Mouse (Mus musculus) neural tube, embryonic 11.5 days (tissue): ENCODE results near the gene Blnk. TPM values are rescaled to one million over a fixed set of nuclear protein-coding genes. Genes with fewer than 3 reads are reported as not detected.

Source experiments
- ATAC-seq: fragments of 200-750 bp; cut with Nextera tagmentation; 2 replicates; pipeline ENCODE4 v1.8.0; 2017; ENCODE audit warnings: moderate number of reproducible peaks, mild to moderate bottlenecking, moderate TSS enrichment, moderate library complexity; ENCODE audit not compliant: insufficient read depth, low FRiP score, low TSS enrichment
- DNase-seq: peaks from one replicate; pipeline ENCODE4 v3.0.0-alpha.2; 2015; ENCODE audit warnings: low spot score
- H3K27ac ChIP-seq: fragments of 300-500 bp; sonication (generic); 2 replicates; pipeline ENCODE4 v1.5.1; 2014; ENCODE audit warnings: low read depth, mild to moderate bottlenecking, low read length
- H3K27me3 ChIP-seq: fragments of 300-500 bp; sonication (generic); 2 replicates; pipeline ENCODE4 v1.6.1; 2014; ENCODE audit warnings: mild to moderate bottlenecking, low read length, mixed read lengths; ENCODE audit not compliant: control insufficient read depth, insufficient read depth
- H3K36me3 ChIP-seq: fragments of 300-500 bp; sonication (generic); 2 replicates; pipeline ENCODE4 v1.6.1; 2014; ENCODE audit warnings: mild to moderate bottlenecking, low read length, moderate library complexity, mixed read lengths; ENCODE audit not compliant: control insufficient read depth, insufficient read depth
- H3K4me1 ChIP-seq: fragments of 300-500 bp; sonication (generic); 2 replicates; pipeline ENCODE4 v1.6.1; 2014; ENCODE audit warnings: low read length, mixed read lengths; ENCODE audit not compliant: control insufficient read depth, insufficient read depth
- H3K4me2 ChIP-seq: fragments of 300-500 bp; sonication (generic); 2 replicates; pipeline ENCODE4 v1.6.1; 2014; ENCODE audit warnings: low read depth, mild to moderate bottlenecking, moderate library complexity
- H3K4me3 ChIP-seq: fragments of 300-500 bp; sonication (generic); 2 replicates; pipeline ENCODE4 v1.5.1; 2014; ENCODE audit warnings: low read depth, low read length
- H3K9ac ChIP-seq: fragments of 300-500 bp; sonication (generic); 2 replicates; pipeline ENCODE4 v1.6.1; 2014; ENCODE audit warnings: mild to moderate bottlenecking, low read length
- H3K9me3 ChIP-seq: fragments of 300-500 bp; sonication (generic); 2 replicates; pipeline ENCODE4 v1.6.1; 2016; ENCODE audit warnings: low read length; ENCODE audit not compliant: control insufficient read depth
- WGBS: fragments of 180-500 bp; shearing (Covaris S2); extraction: QIAGEN DNeasy Blood & Tissue Kit; methylation state at CpG from one replicate; pipeline ENCODE4 v1.1.7; 2014; 5-methylcytosine and 5-hydroxymethylcytosine counted together
- polyA plus RNA-seq: library from polyadenylated mRNA; unstranded; fragments of >200 nt; fragmentation: Nextera tagmentation; extraction: Ambion mirVana; gene quantifications from 2 replicates; pipeline ENCODE4 v1.2.1, GENCODE M21; 2014

Blnk gene
- polyA plus RNA-seq = 0.45 and 0.70 TPM in 2 replicates

DNA sequence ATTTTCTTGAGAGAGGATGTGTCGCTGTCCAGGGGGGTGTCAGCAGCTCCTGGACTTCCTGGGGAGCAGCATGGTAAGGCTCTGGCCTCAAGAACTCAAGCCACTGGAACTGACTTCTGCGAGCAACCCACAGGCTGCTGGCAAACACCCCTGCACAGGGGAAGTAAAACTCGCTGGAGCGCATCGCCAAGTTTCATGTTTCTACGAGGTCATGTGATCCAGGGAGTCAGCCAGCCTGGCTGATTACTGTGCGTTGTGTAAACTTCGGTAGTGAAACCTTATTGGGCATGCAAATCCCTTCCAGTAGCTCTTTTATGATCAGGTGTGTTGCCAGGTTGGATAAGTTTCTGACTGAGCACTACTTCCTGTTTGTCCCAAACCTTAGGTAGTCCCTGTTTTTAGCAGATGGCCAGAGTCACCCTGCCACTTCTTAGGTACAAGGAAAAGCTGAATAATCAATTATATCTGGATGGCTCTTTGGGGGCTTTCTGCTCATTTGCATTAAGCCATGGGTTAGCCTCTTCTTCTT lies at the start of gene Blnk:
TSS of gene Blnk (minus strand) at position 479 of the 529 bp plus-strand sequence.
- ATAC-seq = no peak
- no peak for DNase-seq
- 50% methylated on average over 8 of the region's 8 CpGs for WGBS

GRCm38 (mm10) chr19:41039110-41039509 lies 44.8 kb upstream of the Blnk start:
- H3K4me3 ChIP-seq = no peak overlapping the region
- H3K27ac ChIP-seq = no peak overlapping the region
- no peaks in the 10 kb centered on the region for H3K27me3 ChIP-seq
- no peak for ATAC-seq
- no peak overlapping the region for H3K9ac ChIP-seq
- no peak for DNase-seq
- H3K9me3 ChIP-seq = no peaks in the 10 kb centered on the region; the same call in 1 of the 2 replicates
- 84% methylated on average over 7 of the region's 7 CpGs for WGBS
- H3K4me1 ChIP-seq = no peaks in the 10 kb centered on the region
- H3K4me2 ChIP-seq = no peak overlapping the region
- H3K36me3 ChIP-seq = no peaks in the 10 kb centered on the region

More for the DNA sequence above, at the start of gene Blnk:
- Histone ChIP-seq H3K36me3 (no peaks in the 10 kb centered on the region), H3K4me1 (no peaks in the 10 kb centered on the region), H3K4me2 (no peak within 1 kb of the TSS), H3K9ac (no peak within 1 kb of the TSS), H3K9me3 (no peaks in the 10 kb centered on the region), H3K27me3 (no peaks in the 10 kb centered on the region), H3K4me3 (no peak within 1 kb of the TSS), H3K27ac (no peak within 1 kb of the TSS)

GRCm38 (mm10) chr19:41035809-41036551 lies 41.6 kb upstream of the Blnk start:
- no peak overlapping the region for H3K27ac ChIP-seq
- no peaks in the 10 kb centered on the region for H3K4me1 ChIP-seq
- DNase-seq (no peak), ATAC-seq (no peak)
- no peaks in the 10 kb centered on the region for H3K9me3 ChIP-seq
- no peak overlapping the region for H3K4me2 ChIP-seq
- no peak overlapping the region for H3K9ac ChIP-seq
- H3K36me3 ChIP-seq = no peaks in the 10 kb centered on the region
- no peak overlapping the region for H3K4me3 ChIP-seq
- H3K27me3 ChIP-seq = no peaks in the 10 kb centered on the region
- WGBS = 90% methylated on average over 4 of the region's 4 CpGs

- no peak overlapping the region for H3K4me2 ChIP-seq
- H3K9me3 ChIP-seq = no peaks in the 10 kb centered on the region
- no peak overlapping the region for H3K27ac ChIP-seq
- H3K4me3 ChIP-seq = no peak overlapping the region
- H3K9ac ChIP-seq = no peak overlapping the region
- ATAC-seq (no peak), DNase-seq (no peak)
- no peaks in the 10 kb centered on the region for H3K27me3 ChIP-seq
- no peaks in the 10 kb centered on the region for H3K36me3 ChIP-seq
- WGBS = 81% methylated on average over 6 of the region's 6 CpGs
- H3K4me1 ChIP-seq = no peaks in the 10 kb centered on the region
Measured at GRCm38 (mm10) chr19:41031869-41032268, 37.5 kb upstream of the Blnk start.

DNA sequence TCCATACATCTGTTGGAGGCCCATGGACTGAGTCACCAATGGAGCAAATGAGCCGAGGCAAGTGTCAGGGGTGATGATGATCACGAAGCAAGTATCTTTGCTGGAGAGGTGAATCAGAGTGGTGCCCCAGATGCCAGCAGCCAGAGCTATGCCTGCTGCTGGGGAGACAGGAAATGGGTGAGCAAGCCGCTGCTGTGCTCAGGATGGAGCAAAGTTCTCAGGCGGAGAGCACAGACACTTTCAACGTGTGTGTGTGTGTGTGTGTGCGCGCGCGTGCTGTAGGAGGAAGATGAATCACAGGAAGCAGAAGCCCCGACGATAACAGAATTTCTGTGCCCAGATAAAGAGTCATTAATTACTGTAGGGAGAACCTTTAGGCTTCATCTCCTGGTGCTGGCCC lies 36.7 kb upstream of the Blnk start:
- Histone ChIP-seq H3K4me2 (no peak overlapping the region), H3K36me3 (no peaks in the 10 kb centered on the region), H3K4me1 (no peaks in the 10 kb centered on the region), H3K27ac (no peak overlapping the region), H3K9me3 (no peaks in the 10 kb centered on the region), H3K4me3 (no peak overlapping the region), H3K27me3 (no peaks in the 10 kb centered on the region), H3K9ac (no peak overlapping the region)
- WGBS = 76% methylated on average over 11 of the region's 11 CpGs
- no peak for ATAC-seq
- DNase-seq = no peak

GRCm38 (mm10) chr19:41030161-41030560 lies 35.8 kb upstream of the Blnk start:
- Histone ChIP-seq H3K4me1 (no peaks in the 10 kb centered on the region), H3K9ac (no peak overlapping the region), H3K36me3 (no peaks in the 10 kb centered on the region), H3K4me2 (no peak overlapping the region), H3K4me3 (no peak overlapping the region), H3K27me3 (no peaks in the 10 kb centered on the region), H3K27ac (no peak overlapping the region), H3K9me3 (no peaks in the 10 kb centered on the region)
- no peak for ATAC-seq
- DNase-seq = no peak
- 46% methylated on average over 6 of the region's 6 CpGs for WGBS

DNA sequence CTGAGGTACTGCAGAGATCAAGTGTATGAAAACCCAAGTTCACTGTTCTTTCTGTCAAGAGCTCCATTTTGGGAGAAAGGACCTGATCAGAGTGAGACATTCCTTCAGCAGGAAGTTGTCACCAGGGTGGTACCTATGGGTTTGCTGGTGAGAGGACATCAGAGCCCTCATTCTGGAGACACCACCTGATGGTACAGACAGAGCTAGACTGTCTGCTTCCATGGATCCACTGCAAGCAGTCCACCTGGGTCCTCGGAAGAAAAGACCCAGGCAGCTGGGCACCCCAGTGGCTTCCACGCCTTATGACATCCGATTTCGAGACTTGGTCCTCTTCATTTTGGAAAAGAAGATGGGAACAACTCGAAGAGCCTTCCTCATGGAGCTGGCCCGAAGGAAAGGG lies 34.9 kb upstream of the Blnk start, which contains the start of gene Dntt:
TSS of gene Dntt (plus strand) at position 57 of the 400 bp plus-strand sequence.
- H3K4me2 ChIP-seq = no peak within 1 kb of the TSS
- no peaks in the 10 kb centered on the region for H3K4me1 ChIP-seq
- WGBS = 86% methylated on average over 6 of the region's 6 CpGs
- DNase-seq (no peak), ATAC-seq (no peak)
- H3K9ac ChIP-seq = no peak within 1 kb of the TSS
- H3K9me3 ChIP-seq = no peaks in the 10 kb centered on the region
- H3K27me3 ChIP-seq = no peaks in the 10 kb centered on the region
- no peak within 1 kb of the TSS for H3K4me3 ChIP-seq
- H3K27ac ChIP-seq = no peak within 1 kb of the TSS
- no peaks in the 10 kb centered on the region for H3K36me3 ChIP-seq

- Histone ChIP-seq H3K4me3 (no peak overlapping the region), H3K4me1 (no peaks in the 10 kb centered on the region), H3K27ac (no peak overlapping the region), H3K36me3 (no peaks in the 10 kb centered on the region), H3K27me3 (no peaks in the 10 kb centered on the region), H3K4me2 (no peak overlapping the region), H3K9ac (no peak overlapping the region), H3K9me3 (no peaks in the 10 kb centered on the region)
- no peak for DNase-seq
- no peak for ATAC-seq
- WGBS = 94% methylated on average over 9 of the region's 9 CpGs
Measured at GRCm38 (mm10) chr19:41027601-41028000, 33.3 kb upstream of the Blnk start.

- Histone ChIP-seq H3K4me2 (no peak overlapping the region), H3K4me3 (no peak overlapping the region), H3K4me1 (no peaks in the 10 kb centered on the region), H3K27me3 (no peaks in the 10 kb centered on the region), H3K36me3 (no peaks in the 10 kb centered on the region), H3K9me3 (no peaks in the 10 kb centered on the region), H3K9ac (no peak overlapping the region), H3K27ac (no peak overlapping the region)
- DNase-seq (no peak), ATAC-seq (no peak)
- WGBS = 91% methylated on average over 5 of the region's 5 CpGs
Measured at GRCm38 (mm10) chr19:41027024-41027423, 32.7 kb upstream of the Blnk start.
